Mouse (Mus musculus) large intestine, adult 2 months (tissue): Measurements from ENCODE around the gene Nme3. TPM values are rescaled to one million over a fixed set of nuclear protein-coding genes. Genes with fewer than 3 reads are reported as not detected.

Experiments
- DNase-seq: peaks from one replicate; pipeline ENCODE4 v3.0.0-alpha.2; 2012; ENCODE audit warnings: low read depth, low spot score
- WGBS: fragments of 180-500 bp; shearing (Covaris S2); methylation state at CpG from one replicate; pipeline ENCODE4 v1.1.7; 2018; 5-methylcytosine and 5-hydroxymethylcytosine counted together
- polyA plus RNA-seq: library from polyadenylated mRNA; depleted of rRNA; stranded (reverse); fragments of >200 nt; gene quantifications from 2 replicates; pipeline ENCODE4 v1.2.3, GENCODE M21; 2012

Nme3 gene
- polyA plus RNA-seq, 1 experiment: 61.2 TPM

DNA sequence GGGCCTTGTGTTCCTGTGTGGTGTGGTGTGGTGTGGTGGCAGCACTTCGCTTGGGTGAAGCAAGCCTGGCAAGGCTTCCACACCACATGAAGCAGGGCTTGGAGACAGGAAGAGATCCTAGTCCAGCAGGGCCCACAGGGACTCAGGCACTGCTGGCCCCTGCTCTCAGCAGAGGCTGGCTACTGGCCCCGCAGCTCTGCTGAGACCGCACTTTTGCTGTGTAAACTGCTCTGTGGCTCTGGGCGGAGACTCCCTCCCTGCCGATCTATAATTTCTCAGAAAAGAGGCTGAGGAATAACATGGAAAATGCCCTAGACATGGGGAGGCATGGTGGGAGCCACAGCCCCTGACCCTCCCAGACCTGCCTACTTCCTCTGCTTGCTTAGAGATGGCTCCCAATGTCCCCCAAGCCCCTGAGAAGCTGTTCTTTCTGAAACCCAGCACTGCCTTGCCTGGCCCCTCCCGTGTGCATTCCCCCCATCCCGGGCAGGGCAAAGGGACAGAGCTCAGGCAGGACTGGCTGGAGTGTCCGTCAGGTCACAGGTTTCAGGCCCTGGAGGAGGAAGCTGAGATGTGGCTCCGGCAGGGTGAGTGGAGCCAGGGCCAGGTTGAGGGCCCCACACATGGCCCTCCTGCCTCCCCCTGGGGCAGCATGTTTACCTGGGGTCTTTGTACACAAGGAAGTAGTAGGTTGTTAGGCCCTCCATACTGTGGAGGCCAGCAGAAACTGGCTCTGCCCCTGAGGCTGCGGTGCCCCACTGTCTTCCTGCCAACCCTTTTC, 18.8 kb upstream of the Nme3 start:
- DNase-seq: no peak
- WGBS: 33% methylated on average over 10 of the region's 10 CpGs

GRCm38 (mm10) chr17:24878117-24878397, 18.2 kb upstream of the Nme3 start:
- 21% methylated on average over 5 of the region's 5 CpGs for WGBS
- no peak for DNase-seq

- WGBS: 54% methylated on average over 8 of the region's 8 CpGs
- DNase-seq: no peak
Measured at GRCm38 (mm10) chr17:24878531-24878930, 17.8 kb upstream of the Nme3 start.

- no peak for DNase-seq
- WGBS: 48% methylated on average over 7 of the region's 7 CpGs
Measured at GRCm38 (mm10) chr17:24881738-24882440, 14.4 kb upstream of the Nme3 start.

- 90% methylated on average over 6 of the region's 6 CpGs for WGBS
- DNase-seq: no peak
Measured at GRCm38 (mm10) chr17:24884391-24884790, 11.9 kb upstream of the Nme3 start.

DNA sequence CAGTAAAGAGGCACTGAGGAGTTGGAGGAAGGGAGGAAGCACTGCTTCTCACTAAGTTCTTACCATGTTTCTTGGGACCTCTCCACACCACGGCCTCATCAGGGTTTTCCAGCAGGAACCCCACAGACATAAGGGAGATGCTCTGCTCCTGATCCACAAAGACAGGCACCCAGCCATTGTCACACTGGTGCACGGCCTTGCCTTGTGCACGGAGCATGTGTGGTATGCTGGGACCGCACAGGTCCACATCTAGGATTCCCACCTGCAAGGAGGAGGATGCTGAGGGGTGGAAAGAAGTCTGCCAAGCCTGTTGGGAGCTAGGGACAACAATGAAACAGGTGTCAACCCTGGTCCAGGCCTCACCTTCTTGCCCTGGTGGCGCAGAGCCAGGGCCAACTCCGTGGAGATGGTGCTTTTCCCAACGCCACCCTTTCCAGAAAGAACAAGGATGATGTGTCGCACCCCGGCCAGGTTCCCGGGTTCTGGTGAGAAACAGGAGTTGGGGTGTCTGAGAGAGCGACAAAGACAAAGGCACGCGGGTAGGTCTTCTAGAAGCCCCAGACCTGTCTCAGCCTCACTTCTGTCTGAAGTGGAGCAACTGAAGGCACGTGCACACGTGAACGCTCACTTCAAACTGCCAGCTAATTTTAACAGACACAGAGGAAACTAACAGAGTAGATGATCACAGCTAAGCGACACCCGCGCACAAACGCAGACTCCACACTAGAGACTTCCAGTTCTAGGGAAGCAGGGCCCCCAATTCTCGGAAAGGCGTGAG, 10.8 kb upstream of the Nme3 start:
- WGBS: 17% methylated on average over 22 of the region's 22 CpGs
- DNase-seq: no peak

- peak; percentile 100 for DNase-seq
- WGBS: under 1% methylated on average over 69 of the region's 69 CpGs
Measured at GRCm38 (mm10) chr17:24886134-24886931, 10.0 kb upstream of the Nme3 start, which contains the start of the genes Nubp2 and Spsb3. Gene Nubp2 (minus strand): TSS chr17:24886349. Gene Spsb3 (plus strand): TSS chr17:24886643.

DNA sequence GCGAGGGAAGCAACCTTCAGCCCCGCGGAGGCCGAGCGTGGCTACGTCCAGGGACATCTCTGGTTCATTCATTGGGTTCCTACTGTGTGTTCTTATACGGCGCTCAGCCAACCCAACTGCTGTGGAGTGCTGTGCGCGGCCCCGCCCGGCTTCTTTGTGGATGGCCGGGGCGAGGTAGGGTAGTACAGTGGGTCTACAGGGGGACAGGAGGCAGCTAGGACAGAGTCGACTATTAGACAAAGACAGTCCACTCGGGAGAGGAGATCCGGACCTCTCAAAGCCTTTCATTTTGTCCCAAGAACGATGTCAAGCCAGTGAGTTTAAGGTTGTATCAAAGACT, 9.4 kb upstream of the Nme3 start:
- under 1% methylated on average over 18 of the region's 18 CpGs for WGBS
- DNase-seq: no peak

GRCm38 (mm10) chr17:24887291-24888080, 8.8 kb upstream of the Nme3 start:
- 49% methylated on average over 18 of the region's 18 CpGs for WGBS
- DNase-seq: no peak

DNA sequence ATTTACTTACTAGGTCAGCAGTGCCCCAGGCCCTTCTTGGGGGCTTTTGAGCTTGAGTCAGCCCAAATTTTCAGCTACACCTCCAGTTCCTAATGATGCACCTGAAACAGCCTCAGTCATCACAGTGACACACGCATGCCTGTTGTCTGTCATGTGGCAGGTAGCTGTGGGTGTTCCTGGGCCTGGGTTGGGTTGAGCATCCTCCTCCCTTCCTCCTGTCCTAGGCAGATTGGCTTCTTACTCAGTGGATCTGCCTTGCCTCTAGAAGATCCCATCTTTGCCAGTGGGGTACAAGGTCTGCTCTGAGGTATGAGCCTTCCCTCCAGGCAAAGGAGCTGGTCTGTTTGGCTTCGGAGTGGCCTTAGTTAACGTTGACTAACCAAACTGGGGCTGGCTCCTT, 7.4 kb upstream of the Nme3 start:
- no peak for DNase-seq
- WGBS: 77% methylated on average over 3 of the region's 3 CpGs

- 85% methylated on average over 19 of the region's 19 CpGs for WGBS
- no peak for DNase-seq
Measured at GRCm38 (mm10) chr17:24890151-24891092, 5.9 kb upstream of the Nme3 start.

DNA sequence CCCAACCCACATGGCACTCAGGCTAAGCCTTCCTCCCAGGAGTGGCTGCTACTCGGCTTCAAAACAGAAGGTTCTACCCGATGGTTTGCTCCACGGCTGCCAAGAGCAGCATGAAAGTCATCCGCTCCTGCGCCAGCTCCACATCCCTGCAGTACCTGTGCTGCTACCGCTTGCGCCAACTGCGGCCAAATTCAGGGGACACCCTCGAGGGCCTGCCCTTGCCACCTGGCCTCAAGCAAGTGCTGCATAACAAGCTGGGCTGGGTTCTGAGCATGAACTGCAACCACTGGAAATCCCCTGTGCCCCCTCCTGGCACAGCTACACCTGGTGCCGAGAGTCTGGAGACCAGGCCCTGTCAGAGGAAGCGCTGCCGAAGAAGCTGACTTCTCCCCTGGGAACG, 5.0 kb upstream of the Nme3 start:
- DNase-seq: no peak
- 81% methylated on average over 13 of the region's 13 CpGs for WGBS

DNA sequence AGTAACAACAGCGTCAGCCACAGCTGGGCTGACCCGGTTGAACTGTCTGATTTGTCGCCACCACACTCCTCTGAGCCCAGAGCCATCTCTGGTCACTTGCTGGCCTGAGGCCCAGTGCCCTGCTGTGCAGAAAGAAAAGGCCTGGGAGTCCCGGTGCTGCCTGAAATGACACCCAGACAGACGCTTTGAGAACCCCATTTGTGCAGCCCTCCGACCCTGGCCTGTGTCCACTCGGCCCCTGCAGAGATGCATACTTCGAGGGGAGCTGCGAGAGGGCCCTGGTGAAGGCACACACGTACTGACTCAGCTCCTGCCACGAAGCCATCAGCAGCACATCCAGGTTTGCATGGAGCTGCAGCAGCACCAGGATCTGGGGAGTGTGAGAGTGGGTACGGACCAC, 3.5 kb upstream of the Nme3 start:
- DNase-seq: no peak
- 91% methylated on average over 12 of the region's 12 CpGs for WGBS

DNA sequence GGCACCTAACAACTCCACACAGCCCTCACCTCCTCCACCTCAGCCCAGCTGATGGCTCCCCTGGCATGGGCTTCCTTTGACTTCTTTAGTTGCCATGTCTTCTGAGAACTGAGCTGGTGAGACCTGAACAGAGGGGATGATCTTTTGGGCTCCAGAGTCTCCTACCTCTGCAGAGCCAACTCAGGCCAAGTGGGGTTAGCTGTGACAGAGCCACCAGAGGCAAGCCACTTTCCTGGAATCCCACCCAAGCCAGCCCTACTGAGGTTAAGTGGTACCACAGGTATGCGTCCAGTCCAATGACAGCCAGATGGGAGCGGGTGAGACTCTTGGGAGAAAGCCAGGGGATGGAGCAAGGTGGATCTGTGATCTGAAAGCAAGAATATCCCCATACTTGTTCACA, 3.0 kb upstream of the Nme3 start:
- WGBS: 91% methylated on average over 2 of the region's 2 CpGs

DNA sequence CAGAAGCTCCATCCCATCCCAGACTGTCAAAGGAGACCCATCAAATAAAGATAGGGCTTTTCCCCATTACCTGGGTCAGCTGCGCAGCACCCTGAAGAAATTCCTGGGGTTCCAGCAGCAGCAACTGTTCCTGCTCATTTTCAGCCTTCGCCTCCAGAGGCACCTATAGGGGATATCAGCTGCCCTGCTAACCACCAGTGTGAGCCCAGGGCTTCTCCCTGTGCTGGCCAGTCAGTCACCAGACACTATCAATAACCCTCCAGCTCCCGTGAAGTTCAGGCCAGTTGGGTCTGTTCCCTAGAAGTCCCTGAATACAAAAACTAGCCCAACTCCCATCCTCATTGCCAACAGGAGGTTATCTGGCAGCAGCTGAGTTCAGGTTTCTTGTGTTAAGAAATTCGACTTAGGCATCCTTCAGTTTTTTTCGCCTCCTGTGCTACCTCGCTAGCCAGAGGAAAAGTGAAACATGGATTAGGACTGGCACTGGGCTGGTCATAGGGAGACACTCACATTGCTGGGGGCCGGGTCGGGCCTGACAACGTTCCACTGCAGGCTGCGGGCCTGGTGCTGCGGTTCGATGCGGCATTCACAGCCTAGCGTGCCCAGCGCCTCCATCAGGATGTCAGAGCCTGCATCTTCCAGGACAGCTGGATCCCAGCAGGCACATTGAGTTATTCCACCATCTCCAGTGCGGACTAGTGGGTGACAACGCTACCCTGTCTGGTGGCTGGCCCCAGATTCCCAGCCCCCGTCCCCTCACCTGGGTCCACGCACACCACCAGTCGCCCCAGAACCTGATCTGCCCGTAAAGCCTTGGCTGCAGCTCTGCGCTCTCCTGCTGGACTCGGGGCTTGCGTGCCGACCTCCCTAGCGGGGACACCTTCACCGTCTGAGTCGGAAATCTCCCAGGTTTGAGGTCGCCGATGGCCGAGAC, 2.0 kb upstream of the Nme3 start:
- DNase-seq: no peak
- WGBS: 8% methylated on average over 31 of the region's 31 CpGs

More for the DNA sequence above, 3.0 kb upstream of the Nme3 start:
- DNase-seq: no peak

DNA sequence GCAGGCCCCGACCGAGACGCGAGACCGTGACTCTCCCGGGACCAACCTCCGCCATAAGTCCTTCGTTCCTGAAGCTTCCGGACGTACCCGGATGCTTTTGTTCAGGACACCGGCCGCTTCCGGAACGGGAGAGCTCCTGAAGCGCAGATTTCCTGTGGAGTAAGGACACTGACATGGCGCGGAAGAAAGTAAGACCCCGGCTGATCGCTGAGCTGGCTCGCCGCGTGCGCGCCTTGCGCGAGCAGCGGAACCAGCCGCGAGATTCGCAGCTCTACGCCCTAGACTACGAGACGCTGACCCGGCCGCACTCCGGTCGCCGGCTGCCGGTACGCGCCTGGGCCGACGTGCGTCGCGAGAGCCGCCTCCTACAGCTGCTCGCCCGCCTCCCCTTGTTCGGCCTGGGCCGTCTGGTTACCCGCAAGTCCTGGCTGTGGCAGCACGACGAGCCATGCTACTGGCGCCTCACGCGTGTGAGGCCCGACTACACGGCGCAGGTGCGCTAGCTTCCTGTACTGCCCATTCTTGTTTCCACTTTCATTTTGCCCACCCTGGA, 1.2 kb upstream of the Nme3 start, which contains the start of the genes Eme2 and Mrps34:
Eme2 (minus strand) TSS at position 93 of the 553 bp plus-strand sequence.
Mrps34 (plus strand) TSS at position 122 of the 553 bp plus-strand sequence.
- WGBS: under 1% methylated on average over 62 of the region's 62 CpGs
- DNase-seq: peak; percentile 64
